Mouse (Mus musculus): ENCODE measurements around the gene Otop2.

Otop2 gene

GRCm38 (mm10) chr11:115323354-115323753 lies 16.4 kb downstream of the Otop2 start:
- in situ Hi-C loops (cut with MboI; ENCODE audit: low pct_unique_long_range_greater_than_20kb in 1 of 2, low sequenced_read_pairs in 2 of 2, unreplicated experiment in 1 of 2), result loop anchor here in 1 of 2 experiments (5.0 kb wide), 1 partner anchor 34 kb away; no protein-coding TSS in a partner anchor

GRCm38 (mm10) chr11:115326730-115327129 lies 19.8 kb downstream of the Otop2 start:
- in situ Hi-C loops (cut with MboI; ENCODE audit: low pct_unique_long_range_greater_than_20kb in 1 of 2, low sequenced_read_pairs in 2 of 2, unreplicated experiment in 1 of 2), result no loop called here

- in situ Hi-C loops (cut with MboI; ENCODE audit: low pct_unique_long_range_greater_than_20kb in 1 of 2, low sequenced_read_pairs in 2 of 2, unreplicated experiment in 1 of 2), result no loop called here
These were observed 22.4 kb downstream of the Otop2 start for GRCm38 (mm10) chr11:115329339-115329738.

GRCm38 (mm10) chr11:115334531-115334930 lies 27.6 kb downstream of the Otop2 start, which contains the start of gene Otop3:
TSS of gene Otop3 (plus strand) at chr11:115334731.
- in situ Hi-C loops (cut with MboI; ENCODE audit: low pct_unique_long_range_greater_than_20kb in 1 of 2, low sequenced_read_pairs in 2 of 2, unreplicated experiment in 1 of 2), result no loop called here

GRCm38 (mm10) chr11:115335223-115335622 lies 28.3 kb downstream of the Otop2 start:
- in situ Hi-C loops (cut with MboI; ENCODE audit: low pct_unique_long_range_greater_than_20kb in 1 of 2, low sequenced_read_pairs in 2 of 2, unreplicated experiment in 1 of 2), result no loop called here

- in situ Hi-C loops (cut with MboI; ENCODE audit: low pct_unique_long_range_greater_than_20kb in 1 of 2, low sequenced_read_pairs in 2 of 2, unreplicated experiment in 1 of 2), result no loop called here
These were observed 29.2 kb downstream of the Otop2 start for GRCm38 (mm10) chr11:115336115-115336514.

GRCm38 (mm10) chr11:115337350-115337749 lies 30.4 kb downstream of the Otop2 start:
- in situ Hi-C loops (cut with MboI; ENCODE audit: low pct_unique_long_range_greater_than_20kb in 1 of 2, low sequenced_read_pairs in 2 of 2, unreplicated experiment in 1 of 2), result no loop called here

- in situ Hi-C loops (cut with MboI; ENCODE audit: low pct_unique_long_range_greater_than_20kb in 1 of 2, low sequenced_read_pairs in 2 of 2, unreplicated experiment in 1 of 2), result no loop called here
These were observed 30.9 kb downstream of the Otop2 start for GRCm38 (mm10) chr11:115337826-115338225.

- in situ Hi-C loops (cut with MboI; ENCODE audit: low pct_unique_long_range_greater_than_20kb in 1 of 2, low sequenced_read_pairs in 2 of 2, unreplicated experiment in 1 of 2), result no loop called here
These were observed 34.3 kb downstream of the Otop2 start for GRCm38 (mm10) chr11:115341246-115341645.

GRCm38 (mm10) chr11:115341866-115342265 lies 34.9 kb downstream of the Otop2 start:
- in situ Hi-C loops (cut with MboI; ENCODE audit: low pct_unique_long_range_greater_than_20kb in 1 of 2, low sequenced_read_pairs in 2 of 2, unreplicated experiment in 1 of 2), result no loop called here

- in situ Hi-C loops (cut with MboI; ENCODE audit: low pct_unique_long_range_greater_than_20kb in 1 of 2, low sequenced_read_pairs in 2 of 2, unreplicated experiment in 1 of 2), result no loop called here
These were observed 38.0 kb downstream of the Otop2 start for GRCm38 (mm10) chr11:115344967-115345366.

- in situ Hi-C loops (cut with MboI; ENCODE audit: low pct_unique_long_range_greater_than_20kb in 1 of 2, low sequenced_read_pairs in 2 of 2, unreplicated experiment in 1 of 2), result no loop called here
These were observed 38.6 kb downstream of the Otop2 start for GRCm38 (mm10) chr11:115345515-115345914.

- in situ Hi-C loops (cut with MboI; ENCODE audit: low pct_unique_long_range_greater_than_20kb in 1 of 2, low sequenced_read_pairs in 2 of 2, unreplicated experiment in 1 of 2), result no loop called here
These were observed 41.8 kb downstream of the Otop2 start for GRCm38 (mm10) chr11:115348681-115349248.

GRCm38 (mm10) chr11:115349976-115350375 lies 43.0 kb downstream of the Otop2 start:
- in situ Hi-C loops (cut with MboI; ENCODE audit: low pct_unique_long_range_greater_than_20kb in 1 of 2, low sequenced_read_pairs in 2 of 2, unreplicated experiment in 1 of 2), result no loop called here

GRCm38 (mm10) chr11:115353375-115353774 lies 46.4 kb downstream of the Otop2 start:
- in situ Hi-C loops (cut with MboI; ENCODE audit: low pct_unique_long_range_greater_than_20kb in 1 of 2, low sequenced_read_pairs in 2 of 2, unreplicated experiment in 1 of 2), result no loop called here

- in situ Hi-C loops (cut with MboI; ENCODE audit: low pct_unique_long_range_greater_than_20kb in 1 of 2, low sequenced_read_pairs in 2 of 2, unreplicated experiment in 1 of 2), result no loop called here
These were observed 47.2 kb downstream of the Otop2 start for GRCm38 (mm10) chr11:115354183-115354582.

- in situ Hi-C loops (cut with MboI; ENCODE audit: low pct_unique_long_range_greater_than_20kb in 1 of 2, low sequenced_read_pairs in 2 of 2, unreplicated experiment in 1 of 2), result loop anchor here in 1 of 2 experiments (5.0 kb wide), 2 partner anchors 36 to 84 kb away; partner anchors contain the start of genes Trim80 and Ush1g
These were observed 51.5 kb downstream of the Otop2 start for GRCm38 (mm10) chr11:115358468-115358867.

GRCm38 (mm10) chr11:115359293-115359692 lies 52.3 kb downstream of the Otop2 start:
- in situ Hi-C loops (cut with MboI; ENCODE audit: low pct_unique_long_range_greater_than_20kb in 1 of 2, low sequenced_read_pairs in 2 of 2, unreplicated experiment in 1 of 2), result loop anchor here in 1 of 2 experiments (5.0 kb wide), 2 partner anchors 37 to 83 kb away; partner anchors contain the start of genes Trim80 and Ush1g

GRCm38 (mm10) chr11:115359726-115360125 lies 52.8 kb downstream of the Otop2 start:
- in situ Hi-C loops (cut with MboI; ENCODE audit: low pct_unique_long_range_greater_than_20kb in 1 of 2, low sequenced_read_pairs in 2 of 2, unreplicated experiment in 1 of 2), result loop anchor here in 1 of 2 experiments (5.0 kb wide), 2 partner anchors 37 to 83 kb away; partner anchors contain the start of genes Trim80 and Ush1g

- in situ Hi-C loops (cut with MboI; ENCODE audit: low pct_unique_long_range_greater_than_20kb in 1 of 2, low sequenced_read_pairs in 2 of 2, unreplicated experiment in 1 of 2), result no loop called here
These were observed 57.2 kb downstream of the Otop2 start for GRCm38 (mm10) chr11:115364136-115364535.

Data from mouse embryonic stem cell (cell line).